Mouse (Mus musculus) thymus, postnatal 25 days (tissue): ENCODE results near the gene Mis18bp1.
A peak's percentile ranks its signal among the peaks of the same experiment; 100 is the strongest.
"Not testable (repeated sequence)": the region's sequence is repeated elsewhere in the genome, so short reads cannot be mapped to it uniquely, and the experiment has no call there.

ENCODE experiments used
- DNase-seq: peaks from one replicate; pipeline ENCODE4 v3.0.0; 2022

Gene Mis18bp1

GRCm38 (mm10) chr12:65172021-65172951, at the start of gene Mis18bp1:
Gene Mis18bp1 (minus strand): TSS chr12:65172604.
- peak; percentile 96 for DNase-seq

GRCm38 (mm10) chr12:65216404-65216840, 44.0 kb upstream of the Mis18bp1 start:
- no peak for DNase-seq

- no peak for DNase-seq
Measured at GRCm38 (mm10) chr12:65206431-65206830, 34.0 kb upstream of the Mis18bp1 start.

- no peak for DNase-seq
Measured at GRCm38 (mm10) chr12:65201812-65202211, 29.4 kb upstream of the Mis18bp1 start.

GRCm38 (mm10) chr12:65194003-65194530, 21.7 kb upstream of the Mis18bp1 start:
- no peak for DNase-seq

DNA sequence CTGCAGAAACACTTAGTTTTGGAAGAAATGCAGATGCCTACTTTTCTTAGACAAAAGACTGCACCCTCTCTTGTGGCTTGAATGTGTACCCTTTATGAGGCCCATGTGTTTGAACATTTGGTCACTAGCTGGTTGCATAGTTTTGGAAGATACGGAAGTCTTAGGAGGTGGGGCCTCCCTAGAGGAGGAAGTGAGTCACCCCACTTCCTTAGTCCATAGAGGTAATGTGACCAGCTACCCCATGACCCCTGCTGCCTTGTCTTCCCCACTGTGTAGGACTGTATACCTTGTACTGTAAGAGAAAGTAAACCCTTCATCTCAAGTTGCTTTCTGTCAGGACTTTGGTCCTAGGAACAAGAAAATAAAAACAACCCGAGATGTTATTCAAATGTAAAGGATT, 16.8 kb upstream of the Mis18bp1 start:
- no peak for DNase-seq

DNA sequence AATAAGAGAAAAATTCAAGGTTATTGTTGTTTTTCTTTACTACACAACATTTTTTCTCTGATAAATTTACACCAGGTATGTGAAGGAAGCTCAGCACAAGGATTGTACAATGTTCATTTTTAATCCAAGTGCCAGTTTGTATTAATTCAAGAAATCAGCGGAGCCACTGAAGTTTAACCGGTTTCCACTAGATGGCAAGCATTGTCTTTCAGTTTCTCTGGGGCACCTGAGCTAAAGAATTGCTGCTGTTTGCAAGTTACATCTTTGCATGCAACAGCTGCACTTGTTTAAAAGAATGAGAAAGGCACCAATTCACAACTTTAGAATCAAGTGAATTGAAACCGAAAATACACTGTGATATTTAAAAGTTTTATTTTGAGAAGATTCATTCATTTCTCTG, 15.0 kb upstream of the Mis18bp1 start:
- no peak for DNase-seq

- DNase-seq, result no peak
Measured at GRCm38 (mm10) chr12:65173736-65174135, 1.3 kb upstream of the Mis18bp1 start.

- peak; percentile 75 for DNase-seq
Measured at GRCm38 (mm10) chr12:65172959-65173358, 555 bp upstream of the Mis18bp1 start.

- not testable (repeated sequence) for DNase-seq
Measured at GRCm38 (mm10) chr12:65136121-65136520, 36.3 kb downstream of the Mis18bp1 start.

- no peak for DNase-seq
Measured at GRCm38 (mm10) chr12:65119451-65119850, 53.0 kb downstream of the Mis18bp1 start.

- DNase-seq, result no peak
Measured at GRCm38 (mm10) chr12:65118968-65119367, 53.4 kb downstream of the Mis18bp1 start.

- DNase-seq, result not testable (repeated sequence)
Measured at GRCm38 (mm10) chr12:65114978-65115377, 57.4 kb downstream of the Mis18bp1 start.

DNA sequence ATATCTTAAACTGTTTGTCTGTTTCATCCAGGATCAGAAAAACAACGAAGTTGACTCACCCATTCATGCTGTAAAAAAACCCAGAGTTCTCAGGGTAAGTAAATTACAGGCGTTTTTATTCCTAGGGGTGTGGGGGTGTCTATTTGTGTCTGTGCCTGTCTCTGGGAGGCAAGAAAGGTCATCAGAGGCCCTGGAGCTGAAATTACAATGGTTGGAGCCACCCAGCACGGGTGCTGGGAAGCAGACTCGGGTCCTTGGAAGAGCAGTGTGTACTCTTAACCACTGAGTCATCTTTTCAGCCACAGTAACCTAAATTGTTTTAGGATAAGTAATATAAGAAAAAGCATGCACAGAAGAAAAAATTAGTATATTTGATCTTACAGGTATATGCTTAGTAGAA, 58.5 kb downstream of the Mis18bp1 start:
- DNase-seq, result no peak

- no peak for DNase-seq
Measured at GRCm38 (mm10) chr12:65112811-65113210, 59.6 kb downstream of the Mis18bp1 start.

GRCm38 (mm10) chr12:65111503-65111902, 60.9 kb downstream of the Mis18bp1 start:
- no peak for DNase-seq

- no peak for DNase-seq
Measured at GRCm38 (mm10) chr12:65108746-65109145, 63.7 kb downstream of the Mis18bp1 start.
